Mouse (Mus musculus) G1E (cell line): ENCODE results near the gene Wnt6.

Source experiments
- CTCF ChIP-seq: IDR thresholded peaks from 2 replicates; pipeline ENCODE4 v1.5.1; 2012; ENCODE audit warnings: low read depth, low read length, inconsistent platforms, mixed read lengths
- GATA1 ChIP-seq: IDR thresholded peaks from 2 replicates; pipeline ENCODE4 v1.6.1; 2012; ENCODE audit warnings: borderline replicate concordance, low read length, inconsistent platforms, mixed read lengths
- GATA2 ChIP-seq: IDR thresholded peaks from 2 replicates; pipeline ENCODE4 v1.6.1; 2012; ENCODE audit warnings: low read depth, low read length, inconsistent platforms, borderline replicate concordance
- TAL1 ChIP-seq: conservative IDR thresholded peaks from 2 replicates; pipeline ENCODE4 v1.6.1; 2012; ENCODE audit warnings: low read depth, low read length, inconsistent platforms, mixed read lengths

GRCm38 (mm10) chr1:74726114-74726513, 45.6 kb upstream of the Wnt6 start:
- TF ChIP-seq CTCF (no peak), GATA1 (no peak), TAL1 (no peak), GATA2 (no peak)
